12 mouse cellular contexts compared by ENCODE assay signal in the genomic region with DNA sequence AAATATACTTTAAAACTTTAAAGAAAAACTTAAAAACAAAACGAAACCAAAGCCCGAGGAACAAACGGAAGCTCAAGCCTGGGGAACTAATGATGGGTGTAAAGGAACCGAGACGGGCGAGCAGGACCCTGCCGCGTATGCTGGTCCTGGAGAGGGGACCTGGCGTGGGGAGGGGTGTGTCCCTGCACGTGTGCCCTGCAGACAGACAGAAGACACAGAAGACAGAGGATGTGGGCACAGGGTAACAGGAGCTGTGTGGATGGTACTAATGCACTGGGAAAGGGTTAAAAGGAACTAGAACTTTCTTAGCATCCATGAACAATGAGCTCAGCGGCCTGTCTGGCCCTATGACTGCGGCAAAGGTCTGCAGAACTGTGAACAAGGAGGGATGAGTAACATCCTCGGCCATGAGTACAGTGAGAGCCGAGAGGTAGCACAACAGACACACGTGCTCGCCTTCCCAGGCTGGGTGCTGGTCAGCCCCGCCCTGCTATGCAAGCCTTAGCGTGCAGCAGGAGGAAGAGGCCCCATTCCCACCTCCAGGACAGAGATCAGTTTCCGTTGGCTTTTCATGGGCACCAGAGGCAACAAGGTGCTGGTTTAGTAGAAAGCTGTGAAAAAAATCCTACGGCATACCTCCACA. TPM values are rescaled to one million over a fixed set of nuclear protein-coding genes. Genes with fewer than 3 reads are reported as not detected.
DNase-seq lines count a peak whose midpoint lies in the region; ATAC-seq lines count a peak whose summit lies in the region.
"Had no signal": no experiment of that assay in that cellular context is flagged by ENCODE, and none has a peak within 500 bp of the region (broad histone marks: within the 10 kb centered on the region; RNA-seq: fewer than 3 reads in every experiment).

No protein-coding gene starts in this region.

- H3K4me1 ChIP-seq in liver, embryonic 12.5 days = peaks cover 10% of the 10 kb centered on the region
- H3K4me1 ChIP-seq in embryonic facial prominence, embryonic 15.5 days = 0 out of 2 replicates have a peak, but pooled peaks cover 4% of the 10 kb centered on the region
- H3K4me1 ChIP-seq in intestine, embryonic 16.5 days (ENCODE audit: control insufficient read depth, insufficient read depth, low read length) = 0 out of 2 replicates have a peak, but pooled peaks cover 8% of the 10 kb centered on the region
- H3K4me1 ChIP-seq in stomach, embryonic 16.5 days (ENCODE audit: control insufficient read depth, insufficient read depth, low read length) = peaks cover 5% of the 10 kb centered on the region; the same call in 1 of the 2 replicates
- H3K4me1 ChIP-seq: heart, embryonic 12.5 days; neural tube, embryonic 12.5 days had no signal

- no peak overlapping the region for H3K27ac ChIP-seq in liver, embryonic 12.5 days
- peak overlapping the region; percentile 52 for H3K27ac ChIP-seq in embryonic facial prominence, embryonic 15.5 days (replicated peaks)
- peak overlapping the region; percentile 37; the same call in 1 of the 2 replicates for H3K27ac ChIP-seq in intestine, embryonic 16.5 days (ENCODE audit: low read length)
- peak overlapping the region; percentile 39; the same call in 1 of the 2 replicates for H3K27ac ChIP-seq in stomach, embryonic 16.5 days (ENCODE audit: low read length)
- H3K27ac ChIP-seq: midbrain, embryonic 10.5 days; neural tube, embryonic 12.5 days had no signal

- 75% methylated on average over 20 of the region's 20 CpGs for WGBS in liver, embryonic 12.5 days (ENCODE audit: insufficient replicate concordance)
- WGBS in embryonic facial prominence, embryonic 15.5 days = 62% methylated on average over 20 of the region's 20 CpGs
- WGBS in intestine, embryonic 16.5 days = 77% methylated on average over 20 of the region's 20 CpGs
- WGBS in stomach, embryonic 16.5 days = 77% methylated on average over 20 of the region's 20 CpGs

- ATAC-seq in liver, embryonic 12.5 days = no peak
- peak; percentile 51; the same call in 1 of the 2 replicates for ATAC-seq in embryonic facial prominence, embryonic 15.5 days (ENCODE audit: insufficient number of reproducible peaks, low FRiP score, low TSS enrichment, low read depth)
- peak; percentile 96 for ATAC-seq in intestine, embryonic 16.5 days
- peak; percentile 86 for ATAC-seq in stomach, embryonic 16.5 days (ENCODE audit: insufficient read depth, low FRiP score)

- no peak for DNase-seq in liver
- DNase-seq in B cell, adult 2 months = no peak
- no peak for DNase-seq in kidney, adult 8-10 months
- DNase-seq: kidney, adult 11 months; lung, adult 2 months had no signal

- H3K9ac ChIP-seq in liver, embryonic 12.5 days = 0 out of 2 replicates have a peak overlapping the region, but pooled peaks have one; percentile 22
- H3K9ac ChIP-seq in embryonic facial prominence, embryonic 15.5 days = no peak overlapping the region
- no peak overlapping the region for H3K9ac ChIP-seq in intestine, embryonic 16.5 days (ENCODE audit: low read depth, low read length)
- no peak overlapping the region for H3K9ac ChIP-seq in stomach, embryonic 16.5 days (ENCODE audit: low read length)
- H3K9ac ChIP-seq: heart, embryonic 12.5 days; neural tube, embryonic 12.5 days had no signal

- H3K36me3 ChIP-seq in liver, embryonic 12.5 days = peaks cover 81% of the 10 kb centered on the region
- H3K36me3 ChIP-seq in embryonic facial prominence, embryonic 15.5 days = peaks cover 61% of the 10 kb centered on the region
- H3K36me3 ChIP-seq in intestine, embryonic 16.5 days (ENCODE audit: control insufficient read depth, insufficient read depth, low read length) = peaks cover 11% of the 10 kb centered on the region; the same call in 1 of the 2 replicates
- H3K36me3 ChIP-seq in stomach, embryonic 16.5 days (ENCODE audit: control insufficient read depth, insufficient read depth, low read length) = peaks cover 18% of the 10 kb centered on the region

- H3K4me2 ChIP-seq in liver, embryonic 12.5 days = no peak overlapping the region
- H3K4me2 ChIP-seq in embryonic facial prominence, embryonic 15.5 days (replicated peaks) = no peak overlapping the region
- no peak overlapping the region for H3K4me2 ChIP-seq in intestine, embryonic 16.5 days (ENCODE audit: low read depth, low read length)
- no peak overlapping the region for H3K4me2 ChIP-seq in stomach, embryonic 16.5 days (ENCODE audit: low read depth, low read length)
- H3K4me2 ChIP-seq: heart, embryonic 12.5 days; neural tube, embryonic 12.5 days had no signal

- no peaks in the 10 kb centered on the region for H3K27me3 ChIP-seq in liver, embryonic 12.5 days (replicated peaks)
- H3K27me3 ChIP-seq in embryonic facial prominence, embryonic 15.5 days = no peaks in the 10 kb centered on the region
- no peaks in the 10 kb centered on the region for H3K27me3 ChIP-seq in intestine, embryonic 16.5 days (replicated peaks; ENCODE audit: control insufficient read depth, insufficient read depth, low read length)
- H3K27me3 ChIP-seq in stomach, embryonic 16.5 days (ENCODE audit: control insufficient read depth, insufficient read depth, low read length) = no peaks in the 10 kb centered on the region
- H3K27me3 ChIP-seq: heart, embryonic 12.5 days; neural tube, embryonic 12.5 days had no signal

- H3K9me3 ChIP-seq in liver, embryonic 12.5 days (replicated peaks) = no peaks in the 10 kb centered on the region
- H3K9me3 ChIP-seq in embryonic facial prominence, embryonic 15.5 days (replicated peaks) = no peaks in the 10 kb centered on the region
- no peaks in the 10 kb centered on the region for H3K9me3 ChIP-seq in intestine, embryonic 16.5 days (ENCODE audit: control insufficient read depth, low read length)
- H3K9me3 ChIP-seq in stomach, embryonic 16.5 days (replicated peaks; ENCODE audit: control insufficient read depth, low read length) = no peaks in the 10 kb centered on the region
- H3K9me3 ChIP-seq: heart, embryonic 12.5 days; midbrain, embryonic 10.5 days; neural tube, embryonic 12.5 days had no signal

- no peak overlapping the region for H3K4me3 ChIP-seq in liver, embryonic 12.5 days
- no peak overlapping the region for H3K4me3 ChIP-seq in embryonic facial prominence, embryonic 15.5 days (replicated peaks)
- H3K4me3 ChIP-seq in intestine, embryonic 16.5 days (ENCODE audit: low read length) = no peak overlapping the region
- H3K4me3 ChIP-seq in stomach, embryonic 16.5 days (replicated peaks; ENCODE audit: low read length) = no peak overlapping the region
- H3K4me3 ChIP-seq: heart, embryonic 12.5 days; midbrain, embryonic 10.5 days; neural tube, embryonic 12.5 days had no signal

RNA-seq across cellular contexts. Expression of a gene that starts 13.8 kb away (rescaled TPM):
- polyA plus RNA-seq in liver, embryonic 12.5 days (2016; fragmentation: Nextera tagmentation; extraction: Ambion mirVana) = 3.1 TPM in 2 replicates
- 6.7 and 8.1 TPM in 2 replicates for polyA plus RNA-seq in embryonic facial prominence, embryonic 15.5 days (2015; fragmentation: Nextera tagmentation; extraction: Ambion mirVana)
- polyA plus RNA-seq in intestine, embryonic 16.5 days (2015; fragmentation: Nextera tagmentation; extraction: Ambion mirVana) = 3.3 and 3.8 TPM in 2 replicates
- polyA plus RNA-seq in stomach, embryonic 16.5 days (2015; fragmentation: Nextera tagmentation; extraction: Ambion mirVana) = 5.4 and 5.7 TPM in 2 replicates

RNA-seq across cellular contexts. Expression of a gene that starts 32.0 kb away (rescaled TPM):
- polyA plus RNA-seq in liver, embryonic 12.5 days (2016; fragmentation: Nextera tagmentation; extraction: Ambion mirVana) = 48.4 and 50.0 TPM in 2 replicates
- polyA plus RNA-seq in embryonic facial prominence, embryonic 15.5 days (2015; fragmentation: Nextera tagmentation; extraction: Ambion mirVana) = 39.2 and 41.1 TPM in 2 replicates
- 30.9 and 34.0 TPM in 2 replicates for polyA plus RNA-seq in intestine, embryonic 16.5 days (2015; fragmentation: Nextera tagmentation; extraction: Ambion mirVana)
- polyA plus RNA-seq in stomach, embryonic 16.5 days (2015; fragmentation: Nextera tagmentation; extraction: Ambion mirVana) = 38.0 and 43.9 TPM in 2 replicates

RNA-seq across cellular contexts. Expression of a gene that starts 32.3 kb away (rescaled TPM):
- polyA plus RNA-seq in liver, embryonic 12.5 days (2016; fragmentation: Nextera tagmentation; extraction: Ambion mirVana) = 37.1 and 43.1 TPM in 2 replicates
- polyA plus RNA-seq in embryonic facial prominence, embryonic 15.5 days (2015; fragmentation: Nextera tagmentation; extraction: Ambion mirVana) = 73.4 and 76.2 TPM in 2 replicates
- 114 and 117 TPM in 2 replicates for polyA plus RNA-seq in intestine, embryonic 16.5 days (2015; fragmentation: Nextera tagmentation; extraction: Ambion mirVana)
- 84.1 and 93.7 TPM in 2 replicates for polyA plus RNA-seq in stomach, embryonic 16.5 days (2015; fragmentation: Nextera tagmentation; extraction: Ambion mirVana)
